Mouse (Mus musculus) bone marrow macrophage, adult 2 months (primary cell): Measurements from ENCODE around the gene Eva1c. TPM values are rescaled to one million over a fixed set of nuclear protein-coding genes. Genes with fewer than 3 reads are reported as not detected.
"Not testable (repeated sequence)": the region's sequence is repeated elsewhere in the genome, so short reads cannot be mapped to it uniquely, and the experiment has no call there.

Source experiments
- H3K27ac ChIP-seq: 2 replicates; pipeline ENCODE4 v1.5.1; 2012; ENCODE audit warnings: low read depth, low read length; ENCODE audit not compliant: insufficient read depth
- H3K4me1 ChIP-seq: 2 replicates; pipeline ENCODE4 v1.6.1; 2012; ENCODE audit warnings: low read length; ENCODE audit not compliant: control insufficient read depth, insufficient read depth
- H3K4me3 ChIP-seq: 2 replicates; pipeline ENCODE4 v1.5.1; 2012; ENCODE audit warnings: mild to moderate bottlenecking, low read length, moderate library complexity; ENCODE audit not compliant: insufficient read depth
- CTCF ChIP-seq: IDR thresholded peaks from 2 replicates; pipeline ENCODE4 v1.5.1; 2012; ENCODE audit warnings: low read depth, mild to moderate bottlenecking, low read length, moderate library complexity
- POLR2A ChIP-seq: IDR thresholded peaks from 2 replicates; pipeline ENCODE4 v1.6.1; 2012; ENCODE audit warnings: mild to moderate bottlenecking, low read depth, low read length, borderline replicate concordance
- polyA plus RNA-seq: library from polyadenylated mRNA; stranded (reverse); fragments of >200 nt; gene quantifications from 2 replicates; pipeline ENCODE4 v1.2.4, GENCODE M21; 2012; ENCODE audit not compliant: missing spikeins, insufficient read depth, insufficient read length

The Eva1c gene
- polyA plus RNA-seq, 1 experiment = not detected

DNA sequence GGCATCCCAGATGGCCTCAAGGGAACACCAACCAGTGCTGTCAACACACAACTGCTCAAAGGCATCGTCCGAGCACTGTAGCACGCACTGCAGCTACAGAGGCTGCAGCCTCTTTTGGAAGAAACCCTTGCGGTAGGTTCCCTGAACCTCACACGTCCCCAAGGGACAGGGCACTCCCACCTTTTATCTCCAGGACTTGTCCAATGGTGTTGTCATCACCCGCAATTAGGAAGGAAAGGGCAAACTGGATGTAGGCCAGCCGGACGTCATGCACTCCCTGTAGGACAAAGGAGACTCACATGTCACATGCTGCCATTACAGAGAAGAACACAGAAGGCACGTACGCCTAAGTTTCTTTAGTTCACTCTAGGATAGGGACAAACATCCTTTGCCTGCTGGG is 26.7 kb upstream of the Eva1c start:
- Histone ChIP-seq H3K4me1 (no peaks in the 10 kb centered on the region), H3K4me3 (no peak overlapping the region), H3K27ac (no peak overlapping the region)
- no peak for TF ChIP-seq CTCF
- TF ChIP-seq POLR2A = no peak

DNA sequence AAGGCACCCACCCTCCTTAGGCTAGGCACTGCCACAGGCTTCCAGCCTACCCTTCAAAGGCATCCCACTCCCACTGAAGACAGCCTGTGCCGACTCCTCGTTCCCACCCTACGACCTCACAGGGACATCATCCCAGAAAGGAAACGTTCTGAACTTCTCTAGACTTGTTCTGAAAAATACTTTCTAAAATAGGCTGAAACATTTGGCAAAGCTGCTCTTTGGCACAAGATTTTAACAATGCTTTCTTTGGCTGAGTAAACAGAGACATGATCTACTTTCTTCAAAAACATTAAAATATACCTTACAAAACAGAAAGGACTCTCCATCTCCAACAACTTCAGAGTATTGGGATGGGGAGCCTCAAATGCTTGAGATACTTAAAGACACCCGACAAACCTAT is 25.3 kb upstream of the Eva1c start:
- Histone ChIP-seq H3K4me3 (no peak overlapping the region), H3K27ac (no peak overlapping the region), H3K4me1 (no peaks in the 10 kb centered on the region)
- TF ChIP-seq POLR2A = no peak
- no peak for TF ChIP-seq CTCF

DNA sequence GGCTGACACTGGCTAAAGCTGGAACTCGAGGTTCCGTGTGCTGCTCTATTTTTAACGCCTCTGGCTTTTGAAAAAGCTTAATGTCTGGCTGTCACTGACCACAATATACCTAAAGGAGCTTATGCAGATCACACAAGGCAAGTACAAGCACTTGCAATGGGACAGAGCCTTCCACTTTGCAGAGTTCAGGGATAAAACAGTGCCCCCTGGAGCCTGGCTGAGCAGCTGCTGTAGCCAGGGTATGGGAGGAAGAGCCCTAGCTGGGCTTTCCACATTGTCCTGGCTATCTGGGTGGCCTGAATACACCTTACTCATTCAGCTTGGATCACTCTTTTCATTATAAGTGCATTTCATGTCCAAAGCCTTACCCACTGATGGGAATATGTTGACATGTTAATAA is 24.6 kb upstream of the Eva1c start:
- Histone ChIP-seq H3K4me1 (no peaks in the 10 kb centered on the region), H3K27ac (no peak overlapping the region), H3K4me3 (no peak overlapping the region)
- TF ChIP-seq POLR2A = no peak
- TF ChIP-seq CTCF = 0 out of 2 replicates have a peak, but pooled peaks have one; percentile 37

DNA sequence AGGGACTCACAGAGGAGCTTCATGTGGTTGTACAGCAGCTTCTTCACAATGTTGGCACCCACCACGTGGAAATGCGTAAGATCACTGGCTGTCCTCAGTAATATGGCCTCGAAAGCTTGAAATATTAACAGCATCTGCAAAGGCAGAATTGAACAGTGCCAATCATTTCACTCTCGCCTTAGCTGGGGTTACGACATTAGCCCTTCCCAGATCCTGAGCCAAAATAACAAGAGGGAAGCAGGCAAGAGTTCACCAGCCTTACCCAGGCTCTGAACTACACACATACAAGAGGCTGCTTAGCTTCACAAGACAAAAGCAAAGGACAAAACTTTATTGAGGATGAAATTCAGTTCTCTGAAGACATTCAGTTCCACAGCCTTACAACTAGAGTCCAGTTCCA is 22.1 kb upstream of the Eva1c start:
- TF ChIP-seq POLR2A (no peak), CTCF (no peak)
- no peak overlapping the region for H3K4me3 ChIP-seq
- peaks cover 9% of the 10 kb centered on the region for H3K4me1 ChIP-seq
- H3K27ac ChIP-seq = no peak overlapping the region

DNA sequence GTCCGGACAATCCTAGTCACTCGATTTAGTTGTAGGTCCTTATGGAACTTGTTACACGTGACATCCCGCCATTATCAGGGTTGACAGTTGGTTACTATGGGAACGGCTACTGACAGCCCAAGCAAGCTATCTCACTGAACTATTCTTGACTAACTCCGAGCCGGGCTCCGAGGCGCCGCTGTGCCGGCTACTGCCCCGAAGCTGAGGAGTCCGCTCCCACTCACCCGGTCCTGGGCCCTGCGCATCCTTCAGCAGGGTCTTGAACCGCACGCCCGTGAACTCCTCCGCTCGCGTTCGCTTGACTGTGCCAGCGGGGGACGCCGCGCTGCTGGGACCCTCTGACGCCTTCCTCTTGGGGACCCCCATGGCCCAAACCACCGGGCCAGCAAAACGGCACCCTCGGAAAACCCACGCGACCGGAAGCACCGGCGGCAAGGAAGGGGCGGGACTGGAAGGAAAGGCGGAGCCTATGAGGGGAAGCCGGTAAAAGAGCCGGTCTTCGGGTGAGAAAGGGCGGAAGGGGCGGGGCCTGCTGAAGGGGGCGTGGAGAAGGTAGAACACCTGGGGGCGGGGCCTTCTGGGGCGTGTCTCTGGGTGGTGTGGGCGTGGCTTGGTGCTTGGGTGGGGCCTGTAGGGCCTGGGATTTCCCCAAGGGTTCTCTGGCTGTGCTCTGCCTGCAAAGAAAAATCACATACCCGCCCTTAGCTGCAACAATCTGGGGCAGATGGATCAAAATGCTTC is 16.4 kb upstream of the Eva1c start, which contains the start of gene Urb1:
TSS of gene Urb1 (minus strand) at position 439 of the 741 bp plus-strand sequence.
- Histone ChIP-seq H3K4me3 (peak within 1 kb of the TSS; percentile 95), H3K4me1 (peaks cover 15% of the 10 kb centered on the region), H3K27ac (0 out of 2 replicates have a peak within 1 kb of the TSS, but pooled peaks have one; percentile 29)
- TF ChIP-seq CTCF (no peak), POLR2A (no peak)

DNA sequence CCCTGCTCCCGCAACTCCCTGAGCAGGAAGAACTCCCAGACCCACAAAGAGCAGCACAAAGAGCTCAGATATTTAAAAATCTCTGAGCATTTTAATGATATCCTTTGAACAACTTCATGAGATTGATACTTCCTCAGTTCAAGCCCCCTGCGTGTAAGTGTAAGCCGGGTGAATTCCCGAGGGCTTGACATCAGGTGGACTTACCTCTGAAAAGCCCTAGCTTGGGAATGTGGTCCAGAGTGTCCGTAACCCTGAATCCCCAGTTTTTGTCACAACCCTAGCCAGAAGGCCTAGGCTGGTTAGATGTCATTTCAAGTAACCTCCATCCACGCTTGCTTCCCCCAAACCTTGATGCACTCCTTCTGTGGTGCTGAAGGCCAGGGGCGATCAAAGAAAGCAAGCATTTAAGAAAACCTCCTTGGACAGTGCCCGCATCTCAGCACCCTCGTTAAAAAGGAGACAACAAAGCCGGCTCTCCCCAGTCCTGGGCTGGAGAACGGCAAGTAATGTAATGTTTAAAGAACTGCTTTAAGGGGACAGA is 15.7 kb upstream of the Eva1c start:
- Histone ChIP-seq H3K4me1 (peaks cover 15% of the 10 kb centered on the region), H3K4me3 (peak overlapping the region; percentile 52), H3K27ac (no peak overlapping the region)
- TF ChIP-seq CTCF = no peak
- no peak for TF ChIP-seq POLR2A

DNA sequence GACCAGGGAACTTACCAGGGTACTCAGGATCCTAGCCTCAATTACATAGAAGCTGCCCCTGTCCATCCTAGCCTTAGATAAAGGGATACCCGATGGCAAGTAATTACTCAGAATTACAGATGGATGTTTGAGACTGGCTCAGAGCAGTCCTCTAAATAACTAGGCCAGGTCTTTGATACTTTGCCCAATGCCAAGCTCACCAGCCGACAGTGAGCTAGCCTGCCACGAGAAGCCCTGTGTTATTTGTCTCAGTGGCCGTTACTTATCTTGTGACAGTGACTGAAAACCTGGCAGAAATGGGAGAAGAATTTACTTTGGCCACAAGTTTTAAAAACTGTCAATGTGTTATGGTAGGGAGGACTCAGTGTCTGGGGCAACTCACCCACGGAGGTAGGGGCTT is 14.4 kb upstream of the Eva1c start:
- no peak overlapping the region for H3K27ac ChIP-seq
- no peak for TF ChIP-seq CTCF
- TF ChIP-seq POLR2A = no peak
- peaks cover 15% of the 10 kb centered on the region for H3K4me1 ChIP-seq
- H3K4me3 ChIP-seq = no peak overlapping the region

DNA sequence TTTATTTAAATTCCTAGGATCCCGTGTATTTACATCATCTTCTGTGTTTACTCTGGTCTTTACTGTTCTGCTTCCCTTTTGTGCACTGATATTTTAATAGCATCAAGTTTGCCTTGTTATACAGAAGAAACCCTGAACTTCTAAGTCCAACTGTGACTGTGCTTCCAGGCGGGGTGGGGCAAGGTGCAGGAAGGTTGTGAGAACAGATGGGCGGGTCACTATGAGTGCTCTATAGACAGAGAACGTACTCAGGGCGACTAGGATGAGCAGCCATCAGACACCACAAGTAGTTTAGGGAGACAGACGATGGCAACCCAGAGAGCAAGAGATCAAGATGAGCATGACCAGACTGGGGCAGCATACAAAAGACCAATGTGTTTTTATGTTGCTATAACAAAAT is 6.2 kb upstream of the Eva1c start:
- no peak for TF ChIP-seq CTCF
- TF ChIP-seq POLR2A = no peak
- H3K27ac ChIP-seq = no peak overlapping the region
- H3K4me3 ChIP-seq = no peak overlapping the region
- H3K4me1 ChIP-seq = no peaks in the 10 kb centered on the region

DNA sequence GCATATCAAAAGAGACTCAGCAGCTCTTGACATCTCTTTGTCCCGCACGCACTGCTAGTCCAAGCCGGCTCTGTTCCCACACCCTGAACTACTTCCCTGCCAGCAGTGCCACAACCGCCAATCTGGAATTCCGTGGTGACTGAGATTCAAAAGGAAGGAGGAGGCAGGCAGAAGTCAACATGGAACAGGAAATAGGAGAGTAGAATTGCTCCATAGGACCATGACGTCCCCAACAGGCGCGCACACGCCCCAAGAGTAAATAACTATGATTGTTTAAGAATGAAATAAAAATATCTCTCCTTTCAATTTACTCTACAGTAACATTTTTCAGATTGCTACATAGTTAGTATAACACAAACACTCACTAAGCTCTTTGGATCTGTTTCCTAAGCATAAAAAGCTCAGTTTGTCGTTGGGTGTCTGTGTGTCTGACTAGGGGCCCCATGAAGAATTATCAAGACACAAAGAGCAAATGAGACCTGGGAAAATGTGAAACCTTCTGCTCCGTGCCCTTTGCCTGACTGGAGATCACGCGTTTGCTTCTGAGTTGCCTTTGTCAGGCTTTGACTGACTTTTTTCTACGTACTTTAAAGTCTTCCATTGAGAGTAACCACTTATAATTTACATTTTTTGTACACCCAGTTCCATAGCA is 5.3 kb upstream of the Eva1c start:
- Histone ChIP-seq H3K4me3 (no peak overlapping the region), H3K27ac (no peak overlapping the region), H3K4me1 (no peaks in the 10 kb centered on the region)
- TF ChIP-seq CTCF (no peak), POLR2A (no peak)

DNA sequence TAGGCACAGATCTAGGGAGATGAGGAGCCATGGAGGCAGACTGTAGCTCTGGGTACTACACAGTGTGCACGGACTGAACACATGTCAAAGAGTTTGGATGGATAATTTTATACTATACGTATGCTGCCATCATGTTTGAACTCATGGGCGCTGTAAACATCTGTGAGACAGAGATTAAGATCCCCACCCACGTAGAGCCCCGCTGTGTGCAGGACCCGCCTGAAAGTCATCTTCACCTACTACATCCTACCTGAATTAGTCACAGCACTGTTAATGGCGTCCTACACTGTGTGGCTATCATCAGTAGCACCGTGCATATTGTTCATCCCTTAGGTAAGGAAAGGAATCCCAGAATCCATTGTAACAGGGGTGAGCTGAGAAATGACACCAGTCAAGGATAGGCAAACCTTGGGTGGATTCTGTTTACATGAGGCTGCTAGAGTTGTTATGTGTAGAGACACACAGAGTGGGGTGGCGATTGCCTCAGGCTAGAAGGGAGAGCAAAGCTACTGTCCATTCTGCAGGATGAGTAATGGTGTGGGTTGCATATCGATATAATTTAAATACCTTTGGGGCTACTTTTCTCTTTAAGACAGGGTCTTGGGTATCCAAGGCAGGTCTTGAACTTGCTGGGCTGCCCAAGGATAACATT is 4.1 kb upstream of the Eva1c start:
- H3K4me1 ChIP-seq = no peaks in the 10 kb centered on the region
- H3K4me3 ChIP-seq = no peak overlapping the region
- no peak for TF ChIP-seq CTCF
- TF ChIP-seq POLR2A = no peak
- H3K27ac ChIP-seq = no peak overlapping the region

DNA sequence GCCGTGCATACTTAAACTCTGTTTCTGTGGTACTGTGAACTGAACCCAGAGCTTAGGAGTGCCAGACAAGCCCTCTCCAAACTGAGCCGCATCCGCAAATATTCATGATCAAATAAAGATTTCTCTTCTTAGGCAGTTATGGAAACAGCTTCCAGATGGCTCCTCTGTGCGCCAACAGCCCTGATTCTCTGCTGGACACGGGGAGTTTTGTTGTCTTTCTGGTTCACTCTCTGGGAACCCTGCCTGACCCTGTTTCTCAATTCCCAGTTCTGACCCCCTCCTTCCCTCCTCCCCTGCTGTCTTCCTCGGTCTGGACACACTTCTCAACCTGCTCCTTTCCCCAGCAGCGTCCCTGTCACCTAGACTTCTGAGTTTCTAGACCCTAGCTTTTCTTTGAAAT is 3.5 kb upstream of the Eva1c start:
- no peaks in the 10 kb centered on the region for H3K4me1 ChIP-seq
- no peak for TF ChIP-seq POLR2A
- no peak for TF ChIP-seq CTCF
- H3K27ac ChIP-seq = no peak overlapping the region
- H3K4me3 ChIP-seq = no peak overlapping the region

DNA sequence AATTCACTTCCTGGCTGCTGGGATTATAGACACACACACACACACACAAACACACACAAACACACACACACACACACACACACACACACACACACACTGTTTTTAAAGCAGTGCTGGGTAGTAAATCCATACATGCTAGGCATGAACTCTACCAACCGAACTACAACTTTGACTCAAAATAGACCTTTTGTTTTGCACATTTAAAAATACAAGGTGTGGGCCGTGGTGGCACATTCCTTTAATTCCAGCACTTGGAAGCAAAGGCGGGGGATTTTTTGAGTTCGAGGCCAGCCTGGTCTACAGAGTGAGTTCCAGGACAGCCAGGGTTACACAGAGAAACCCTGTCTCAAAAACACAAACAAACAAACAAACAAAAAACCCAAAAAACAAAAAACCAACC is 2.5 kb upstream of the Eva1c start:
- not testable (repeated sequence) for H3K4me3 ChIP-seq, H3K27ac ChIP-seq, H3K4me1 ChIP-seq
